Mouse (Mus musculus): Measurements from ENCODE around the gene Pold2.

Pold2 gene

GRCm38 (mm10) chr11:5877921-5878526, at the start of gene Pold2:
Gene Pold2 (minus strand): TSS chr11:5878292.
- DNase-seq (ENCODE audit: low read depth, low spot score) = peak; percentile 98

- DNase-seq (ENCODE audit: low read depth, low spot score) = no peak
Measured at GRCm38 (mm10) chr11:5926696-5927220, 48.7 kb upstream of the Pold2 start.

- no peak for DNase-seq (ENCODE audit: low read depth, low spot score)
Measured at GRCm38 (mm10) chr11:5924699-5925098, 46.6 kb upstream of the Pold2 start.

GRCm38 (mm10) chr11:5920323-5920960, 42.4 kb upstream of the Pold2 start:
- DNase-seq (ENCODE audit: low read depth, low spot score) = peak; percentile 70

GRCm38 (mm10) chr11:5919606-5920005, 41.5 kb upstream of the Pold2 start:
- DNase-seq (ENCODE audit: low read depth, low spot score) = no peak

- DNase-seq (ENCODE audit: low read depth, low spot score) = no peak
Measured at GRCm38 (mm10) chr11:5918111-5918510, 40.0 kb upstream of the Pold2 start.

GRCm38 (mm10) chr11:5916178-5916548, 38.1 kb upstream of the Pold2 start:
- DNase-seq (ENCODE audit: low read depth, low spot score) = peak; percentile 75

GRCm38 (mm10) chr11:5915429-5916177, 37.5 kb upstream of the Pold2 start:
- no peak for DNase-seq (ENCODE audit: low read depth, low spot score)

GRCm38 (mm10) chr11:5914940-5915339, 36.8 kb upstream of the Pold2 start:
- no peak for DNase-seq (ENCODE audit: low read depth, low spot score)

GRCm38 (mm10) chr11:5913936-5914335, 35.8 kb upstream of the Pold2 start:
- no peak for DNase-seq (ENCODE audit: low read depth, low spot score)

- DNase-seq (ENCODE audit: low read depth, low spot score) = no peak
Measured at GRCm38 (mm10) chr11:5913256-5913655, 35.2 kb upstream of the Pold2 start.

GRCm38 (mm10) chr11:5912635-5913034, 34.5 kb upstream of the Pold2 start:
- peak; percentile 56 for DNase-seq (ENCODE audit: low read depth, low spot score)

- no peak for DNase-seq (ENCODE audit: low read depth, low spot score)
Measured at GRCm38 (mm10) chr11:5908642-5909041, 30.6 kb upstream of the Pold2 start.

GRCm38 (mm10) chr11:5907096-5907495, 29.0 kb upstream of the Pold2 start:
- DNase-seq (ENCODE audit: low read depth, low spot score) = no peak

- DNase-seq (ENCODE audit: low read depth, low spot score) = no peak
Measured at GRCm38 (mm10) chr11:5905778-5906518, 27.9 kb upstream of the Pold2 start.

- no peak for DNase-seq (ENCODE audit: low read depth, low spot score)
Measured at GRCm38 (mm10) chr11:5904871-5905270, 26.8 kb upstream of the Pold2 start.

- no peak for DNase-seq (ENCODE audit: low read depth, low spot score)
Measured at GRCm38 (mm10) chr11:5904357-5904756, 26.3 kb upstream of the Pold2 start.

- DNase-seq (ENCODE audit: low read depth, low spot score) = no peak
Measured at GRCm38 (mm10) chr11:5903844-5904243, 25.8 kb upstream of the Pold2 start.

- no peak for DNase-seq (ENCODE audit: low read depth, low spot score)
Measured at GRCm38 (mm10) chr11:5902390-5902789, 24.3 kb upstream of the Pold2 start.

- peak; percentile 87 for DNase-seq (ENCODE audit: low read depth, low spot score)
Measured at GRCm38 (mm10) chr11:5901950-5902349, 23.9 kb upstream of the Pold2 start.

- DNase-seq (ENCODE audit: low read depth, low spot score) = no peak
Measured at GRCm38 (mm10) chr11:5901320-5901719, 23.2 kb upstream of the Pold2 start.

- no peak for DNase-seq (ENCODE audit: low read depth, low spot score)
Measured at GRCm38 (mm10) chr11:5899286-5899685, 21.2 kb upstream of the Pold2 start.

Data from ES-CJ7 (cell line).